Mouse (Mus musculus) heart, postnatal 0 days (tissue): ENCODE data around the gene Fam193a. TPM values are rescaled to one million over a fixed set of nuclear protein-coding genes. Genes with fewer than 3 reads are reported as not detected.

Experiments used
- ATAC-seq: fragments of 200-750 bp; cut with Nextera tagmentation; 2 replicates; pipeline ENCODE4 v1.8.0; 2017; ENCODE audit warnings: low read depth, moderate number of reproducible peaks, moderate library complexity; ENCODE audit not compliant: insufficient read depth
- DNase-seq: peaks from one replicate; pipeline ENCODE4 v3.0.0-alpha.2; 2016; ENCODE audit warnings: low spot score
- H3K27ac ChIP-seq: fragments of 300-500 bp; sonication (generic); 2 replicates; pipeline ENCODE4 v1.5.1; 2014; ENCODE audit warnings: low read depth, mild to moderate bottlenecking
- H3K27me3 ChIP-seq: fragments of 300-500 bp; sonication (generic); 2 replicates; pipeline ENCODE4 v1.6.1; 2014; ENCODE audit warnings: low read length, mixed read lengths; ENCODE audit not compliant: control insufficient read depth, insufficient read depth
- H3K36me3 ChIP-seq: fragments of 300-500 bp; sonication (generic); replicated peaks from 2 replicates; pipeline ENCODE4 v1.6.1; 2014; ENCODE audit warnings: low read length, mixed read lengths; ENCODE audit not compliant: control insufficient read depth, insufficient read depth
- H3K4me1 ChIP-seq: fragments of 300-500 bp; sonication (generic); 2 replicates; pipeline ENCODE4 v1.6.1; 2014; ENCODE audit warnings: antibody characterized with exemption; ENCODE audit not compliant: control insufficient read depth, insufficient read depth
- H3K4me2 ChIP-seq: fragments of 300-500 bp; sonication (generic); 2 replicates; pipeline ENCODE4 v1.6.1; 2014; ENCODE audit warnings: low read depth, mild to moderate bottlenecking, low read length, moderate library complexity
- H3K4me3 ChIP-seq: fragments of 300-500 bp; sonication (generic); 2 replicates; pipeline ENCODE4 v1.5.1; 2014; ENCODE audit warnings: low read depth, low read length
- H3K9ac ChIP-seq: fragments of 300-500 bp; sonication (generic); replicated peaks from 2 replicates; pipeline ENCODE4 v1.6.1; 2014; ENCODE audit warnings: low read depth, low read length, mixed read lengths
- H3K9me3 ChIP-seq: fragments of 300-500 bp; sonication (generic); replicated peaks from 2 replicates; pipeline ENCODE4 v1.6.1; 2016; ENCODE audit warnings: low read length; ENCODE audit not compliant: control insufficient read depth
- CTCF ChIP-seq: IDR thresholded peaks from 2 replicates; pipeline ENCODE4 v1.5.1; 2016; ENCODE audit warnings: antibody characterized with exemption, control low read depth, low read depth
- EP300 ChIP-seq: IDR thresholded peaks from 2 replicates; pipeline ENCODE4 v1.6.1; 2016; ENCODE audit warnings: antibody characterized with exemption, low read depth
- WGBS: fragments of 180-500 bp; shearing (Covaris S2); extraction: QIAGEN DNeasy Blood & Tissue Kit; methylation state at CpG from one replicate; pipeline ENCODE4 v1.1.7; 2014; 5-methylcytosine and 5-hydroxymethylcytosine counted together
- polyA plus RNA-seq: library from polyadenylated mRNA; unstranded; fragments of >200 nt; fragmentation: Nextera tagmentation; extraction: Ambion mirVana; gene quantifications from 2 replicates; pipeline ENCODE4 v1.2.1, GENCODE M21; 2015
- total RNA-seq: library from RNA; depleted of rRNA; stranded (reverse); fragments of >200 nt; gene quantifications from 2 replicates; pipeline ENCODE4 v1.2.3, GENCODE M21; 2014; ENCODE audit warnings: low replicate concordance

Gene Fam193a
- total and polyA plus RNA-seq, 2 experiments from 2014 or later, result 5.4 to 31.0 TPM

DNA sequence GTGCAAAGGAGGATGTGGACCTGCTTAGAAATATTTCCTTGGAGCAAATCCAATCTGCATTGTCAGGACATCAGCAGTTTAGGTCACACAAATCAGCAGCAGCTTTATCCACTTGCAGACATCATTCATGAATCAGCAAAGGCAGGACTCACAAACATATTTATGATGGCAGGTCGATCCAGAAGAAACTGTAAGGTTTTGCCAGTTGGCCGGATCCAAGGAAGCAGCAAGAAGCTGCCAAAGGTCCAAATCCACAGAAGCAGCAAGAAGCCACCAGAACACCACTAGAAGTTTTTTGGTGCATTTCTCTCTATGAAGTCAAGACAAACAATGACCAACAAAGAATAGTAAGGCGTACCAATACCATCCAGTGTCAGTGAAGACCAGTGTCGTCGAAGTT, 15.9 kb downstream of the Fam193a start:
- Histone ChIP-seq H3K27me3 (no peaks in the 10 kb centered on the region), H3K4me1 (no peaks in the 10 kb centered on the region), H3K9me3 (no peaks in the 10 kb centered on the region; the same call in 1 of the 2 replicates), H3K27ac (no peak overlapping the region), H3K4me3 (no peak overlapping the region), H3K9ac (no peak overlapping the region), H3K36me3 (peaks cover 8% of the 10 kb centered on the region; the same call in 1 of the 2 replicates), H3K4me2 (no peak overlapping the region)
- DNase-seq (no peak), ATAC-seq (no peak)
- TF ChIP-seq CTCF (no peak), EP300 (no peak)
- WGBS, result 95% methylated on average over 5 of the region's 5 CpGs

DNA sequence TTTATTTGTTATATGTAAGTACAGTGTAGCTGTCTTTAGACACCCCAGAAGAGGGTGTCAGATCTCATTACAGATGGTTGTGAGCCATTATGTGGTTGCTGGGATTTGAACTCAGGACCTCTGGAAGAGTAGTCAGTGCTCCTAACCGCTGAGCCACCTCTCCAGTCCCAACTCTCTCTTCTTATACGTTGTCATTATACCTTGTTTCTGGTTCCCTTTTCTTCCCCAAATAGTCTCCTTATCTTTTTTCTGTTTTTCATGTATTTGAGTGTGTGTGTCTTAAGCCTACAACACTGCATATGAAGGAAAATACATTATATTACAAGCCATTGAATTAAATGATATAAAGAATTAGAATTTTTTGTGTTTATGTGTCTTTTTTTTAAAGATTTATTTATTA, 17.0 kb downstream of the Fam193a start:
- no peaks in the 10 kb centered on the region; the same call in 1 of the 2 replicates for H3K9me3 ChIP-seq
- no peak for ATAC-seq
- no peak overlapping the region for H3K9ac ChIP-seq
- TF ChIP-seq EP300, result no peak
- TF ChIP-seq CTCF, result no peak
- no peak for DNase-seq
- H3K4me1 ChIP-seq, result no peaks in the 10 kb centered on the region
- WGBS, result 95% methylated on average over 2 of the region's 2 CpGs
- H3K36me3 ChIP-seq, result peaks cover 8% of the 10 kb centered on the region; the same call in 1 of the 2 replicates
- no peak overlapping the region for H3K4me3 ChIP-seq
- H3K4me2 ChIP-seq, result no peak overlapping the region
- H3K27me3 ChIP-seq, result no peaks in the 10 kb centered on the region
- no peak overlapping the region for H3K27ac ChIP-seq

GRCm38 (mm10) chr5:34393251-34393650, 23.5 kb downstream of the Fam193a start:
- H3K27ac ChIP-seq, result no peak overlapping the region
- WGBS, result 83% methylated on average over 8 of the region's 8 CpGs

DNA sequence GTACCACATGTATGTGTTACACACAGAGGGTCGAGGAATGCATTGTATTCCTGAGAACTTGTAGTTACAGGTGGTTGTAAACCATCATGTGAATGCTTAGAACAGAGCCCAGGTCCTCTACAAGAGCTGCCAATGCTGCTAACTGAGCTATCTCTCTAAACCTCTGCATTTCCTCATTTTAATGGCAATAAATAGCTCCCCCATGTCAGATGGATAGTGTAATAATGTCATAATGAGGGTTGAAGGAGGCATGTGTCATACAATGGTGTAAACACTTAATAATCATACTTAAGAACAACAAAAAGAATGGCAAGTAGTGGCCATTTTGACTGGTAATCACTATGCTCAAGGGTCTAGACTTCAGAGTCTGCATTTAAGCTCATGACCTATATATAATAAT, 25.6 kb downstream of the Fam193a start:
- Histone ChIP-seq H3K4me3 (no peak overlapping the region), H3K4me1 (peaks cover 23% of the 10 kb centered on the region; the same call in 1 of the 2 replicates), H3K4me2 (no peak overlapping the region), H3K36me3 (no peaks in the 10 kb centered on the region), H3K9me3 (no peaks in the 10 kb centered on the region), H3K9ac (no peak overlapping the region), H3K27ac (no peak overlapping the region), H3K27me3 (no peaks in the 10 kb centered on the region)
- WGBS, result 94% methylated on average over 1 of the region's 1 CpGs
- TF ChIP-seq CTCF (no peak), EP300 (no peak)
- no peak for ATAC-seq
- DNase-seq, result no peak

More at GRCm38 (mm10) chr5:34393251-34393650, 23.5 kb downstream of the Fam193a start:
- Histone ChIP-seq H3K4me2 (no peak overlapping the region), H3K27me3 (no peaks in the 10 kb centered on the region), H3K9me3 (no peaks in the 10 kb centered on the region), H3K9ac (no peak overlapping the region), H3K4me3 (no peak overlapping the region), H3K36me3 (no peaks in the 10 kb centered on the region), H3K4me1 (peaks cover 22% of the 10 kb centered on the region; the same call in 1 of the 2 replicates)
- ATAC-seq (no peak), DNase-seq (no peak)
- TF ChIP-seq EP300 (no peak), CTCF (no peak)

- Histone ChIP-seq H3K4me3 (no peak overlapping the region), H3K4me1 (peaks cover 23% of the 10 kb centered on the region; the same call in 1 of the 2 replicates), H3K9me3 (no peaks in the 10 kb centered on the region), H3K9ac (no peak overlapping the region), H3K36me3 (no peaks in the 10 kb centered on the region), H3K4me2 (no peak overlapping the region), H3K27me3 (no peaks in the 10 kb centered on the region), H3K27ac (no peak overlapping the region)
- no peak for DNase-seq
- ATAC-seq, result no peak
- TF ChIP-seq CTCF, result no peak
- no peak for TF ChIP-seq EP300
- WGBS, result 73% methylated on average over 2 of the region's 2 CpGs
Observed at GRCm38 (mm10) chr5:34395850-34396540, 26.3 kb downstream of the Fam193a start.

GRCm38 (mm10) chr5:34397866-34398265, 28.1 kb downstream of the Fam193a start:
- Histone ChIP-seq H3K9ac (no peak overlapping the region), H3K9me3 (no peaks in the 10 kb centered on the region), H3K27ac (no peak overlapping the region), H3K36me3 (no peaks in the 10 kb centered on the region), H3K27me3 (no peaks in the 10 kb centered on the region), H3K4me3 (no peak overlapping the region), H3K4me1 (peaks cover 31% of the 10 kb centered on the region), H3K4me2 (no peak overlapping the region)
- 74% methylated on average over 2 of the region's 2 CpGs for WGBS
- TF ChIP-seq EP300, result no peak
- peak; percentile 18; the same call in 1 of the 2 replicates for TF ChIP-seq CTCF
- peak; percentile 26 for DNase-seq
- ATAC-seq, result no peak
